Mouse (Mus musculus) lung, postnatal 0 days (tissue): Measurements from ENCODE around the gene Endog.

Source experiments
- CTCF ChIP-seq: IDR thresholded peaks from 2 replicates; pipeline ENCODE4 v1.5.1; 2016; ENCODE audit warnings: antibody characterized with exemption, mild to moderate bottlenecking
- EP300 ChIP-seq: IDR thresholded peaks from 2 replicates; pipeline ENCODE4 v1.6.1; 2016; ENCODE audit warnings: antibody characterized with exemption, mild to moderate bottlenecking, control low read depth

DNA sequence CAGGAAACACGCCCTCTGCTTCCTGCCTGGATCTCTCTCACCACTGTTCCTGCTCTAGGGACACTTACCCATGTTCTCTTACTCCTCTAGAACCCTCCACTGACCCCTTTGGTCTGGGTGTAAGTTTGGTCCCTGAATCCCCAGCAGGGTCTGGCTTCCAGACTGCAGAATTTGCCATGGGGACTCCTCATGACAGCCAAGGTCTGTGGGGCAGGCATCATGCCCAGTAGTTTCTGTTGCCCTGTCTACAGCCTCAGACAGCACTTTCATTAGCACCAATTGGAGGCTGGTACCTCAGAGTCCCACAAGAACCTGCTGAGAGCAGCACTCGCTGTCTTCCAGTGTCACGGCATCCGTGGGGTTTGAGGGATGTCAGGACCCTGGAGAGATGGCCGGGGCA is 36.6 kb downstream of the Endog start:
- no peak for TF ChIP-seq CTCF
- no peak for TF ChIP-seq EP300
